Mouse (Mus musculus): Measurements from ENCODE around the gene Vat1l.

DNA sequence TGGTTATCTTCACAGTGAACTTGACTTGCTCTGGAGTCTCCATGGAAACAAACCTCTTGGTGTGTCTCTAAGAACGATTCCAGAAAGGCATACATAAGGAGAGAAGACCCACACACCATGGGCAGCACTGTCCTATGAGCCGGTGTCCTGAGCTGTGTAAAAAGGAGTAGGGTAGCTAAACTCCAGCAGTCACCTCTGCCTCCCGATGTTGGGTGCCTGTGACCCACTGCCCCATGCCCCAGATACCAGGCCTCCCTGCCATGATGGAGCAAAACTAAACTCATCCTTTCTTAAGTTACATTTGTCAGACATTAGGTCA lies 90.3 kb downstream of the Vat1l start:
- TF ChIP-seq MAFK (IDR thresholded peaks at IDR 0.05; ENCODE audit: insufficient read depth, low read depth, low read length) (no peak), ZC3H11A (IDR thresholded peaks at IDR 0.05; ENCODE audit: borderline replicate concordance, low read depth, low read length) (no peak), HCFC1 (IDR thresholded peaks at IDR 0.05; ENCODE audit: borderline replicate concordance, insufficient read depth, low read length) (no peak), ZNF384 (IDR thresholded peaks at IDR 0.05; ENCODE audit: low read depth, low read length) (no peak)
